Mouse (Mus musculus) ES-E14 (cell line): ENCODE results near the gene Adam1a.

Experiments used
- CHD2 ChIP-seq: IDR thresholded peaks from 2 replicates; pipeline ENCODE4 v1.6.1; 2014; ENCODE audit warnings: mild to moderate bottlenecking, low read depth, low read length, inconsistent platforms
- HCFC1 ChIP-seq: IDR thresholded peaks from 2 replicates; pipeline ENCODE4 v1.6.1; 2012; ENCODE audit warnings: low read length, inconsistent platforms, borderline replicate concordance; ENCODE audit not compliant: insufficient read depth
- MAFK ChIP-seq: IDR thresholded peaks from 2 replicates; pipeline ENCODE4 v1.6.1; 2014; ENCODE audit warnings: mild to moderate bottlenecking, low read depth, low read length, inconsistent platforms; ENCODE audit not compliant: insufficient read depth
- ZC3H11A ChIP-seq: IDR thresholded peaks from 2 replicates; pipeline ENCODE4 v1.6.1; 2012; ENCODE audit warnings: low read depth, mild to moderate bottlenecking, inconsistent platforms, low read length, borderline replicate concordance
- ZNF384 ChIP-seq: IDR thresholded peaks from 2 replicates; pipeline ENCODE4 v1.6.1; 2012; ENCODE audit warnings: low read depth, low read length, inconsistent platforms

GRCm38 (mm10) chr5:121503231-121503630 is 42.1 kb downstream of the Adam1a start, which contains the start of gene Adam1b:
- TF ChIP-seq ZC3H11A (no peak), MAFK (no peak), CHD2 (no peak), ZNF384 (no peak), HCFC1 (no peak)
